Mouse (Mus musculus): ENCODE results near the gene Nelfcd. TPM values are rescaled to one million over a fixed set of nuclear protein-coding genes. Genes with fewer than 3 reads are reported as not detected.

Gene Nelfcd
- total and polyA plus RNA-seq, 3 experiments: 43.6 to 45.0 (median 44.9) TPM

DNA sequence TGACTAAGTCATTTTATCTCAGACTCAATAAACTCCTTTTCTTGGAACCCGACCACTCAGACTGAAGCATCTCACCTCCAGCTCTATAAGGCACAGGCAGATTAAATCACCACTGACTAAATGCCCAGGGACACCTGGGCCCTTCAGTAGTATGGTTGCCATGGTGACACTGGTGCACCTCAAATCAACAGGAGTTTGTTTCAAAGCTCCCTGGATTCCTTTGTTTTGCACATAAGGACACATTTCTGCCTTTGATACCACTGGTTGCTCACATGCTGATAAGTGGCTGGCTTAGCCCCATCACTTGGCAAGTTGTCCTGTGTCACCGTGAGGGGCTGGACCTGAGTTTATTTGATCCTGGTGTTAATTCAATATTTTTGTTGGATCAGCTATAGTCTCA lies 43.8 kb downstream of the Nelfcd start:
- H3K36me3 ChIP-seq (replicated peaks): peaks cover 53% of the 10 kb centered on the region
- ATAC-seq (ENCODE audit: extremely low read depth, insufficient number of reproducible peaks, low FRiP score, poor library complexity, severe bottlenecking) (no peak), DNase-seq (ENCODE audit: low spot score) (no peak)
- peaks cover 5% of the 10 kb centered on the region for H3K27me3 ChIP-seq (ENCODE audit: insufficient read depth, low read length)
- H3K4me3 ChIP-seq (ENCODE audit: low read depth, low read length): no peak overlapping the region
- TF ChIP-seq GATA2 (IDR thresholded peaks at IDR 0.05; ENCODE audit: borderline replicate concordance, low read depth, low read length) (no peak), CTCF (IDR thresholded peaks at IDR 0.05; ENCODE audit: low read depth, low read length) (no peak), POLR2AphosphoS5 (IDR thresholded peaks at IDR 0.05; ENCODE audit: insufficient replicate concordance, low read depth, low read length) (no peak), TAL1 (conservative IDR thresholded peaks at IDR 0.05; ENCODE audit: low read depth, low read length) (no peak), GATA1 (IDR thresholded peaks at IDR 0.05; ENCODE audit: borderline replicate concordance, low read length) (no peak)
- H3K4me1 ChIP-seq (ENCODE audit: insufficient read depth, low read depth, low read length): peaks cover 33% of the 10 kb centered on the region
- H3K9me3 ChIP-seq (replicated peaks): no peaks in the 10 kb centered on the region

DNA sequence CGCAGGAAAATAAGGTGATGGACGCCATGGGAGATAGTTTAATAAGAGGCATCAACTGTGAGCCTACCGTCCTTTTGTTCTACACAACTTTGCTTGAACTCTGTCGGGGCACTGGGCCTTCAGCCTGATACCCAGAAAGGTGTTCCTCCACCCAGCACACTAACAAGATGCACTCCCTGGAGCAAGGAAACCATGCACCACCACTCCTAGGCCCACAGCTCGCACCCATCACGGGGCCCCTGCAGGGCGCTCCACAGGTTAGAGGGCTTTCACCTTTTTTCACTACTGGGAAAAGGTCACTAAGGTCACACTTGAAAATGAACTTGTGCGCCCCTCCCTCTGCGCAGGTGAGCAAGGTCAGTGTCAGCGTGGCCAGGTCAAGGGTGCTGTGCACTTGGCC lies 47.8 kb downstream of the Nelfcd start:
- peaks cover 92% of the 10 kb centered on the region for H3K36me3 ChIP-seq (replicated peaks)
- DNase-seq (ENCODE audit: low spot score): no peak
- peak overlapping the region; percentile 79 for H3K4me3 ChIP-seq (ENCODE audit: low read depth, low read length)
- ATAC-seq (ENCODE audit: extremely low read depth, insufficient number of reproducible peaks, low FRiP score, poor library complexity, severe bottlenecking): no peak
- H3K9me3 ChIP-seq (replicated peaks): no peaks in the 10 kb centered on the region
- TF ChIP-seq GATA1 (IDR thresholded peaks at IDR 0.05; ENCODE audit: borderline replicate concordance, low read length): no peak
- TF ChIP-seq POLR2AphosphoS5 (IDR thresholded peaks at IDR 0.05; ENCODE audit: insufficient replicate concordance, low read depth, low read length): 0 out of 2 replicates have a peak, but pooled peaks have one; percentile 69
- TF ChIP-seq GATA2 (IDR thresholded peaks at IDR 0.05; ENCODE audit: borderline replicate concordance, low read depth, low read length): no peak
- TF ChIP-seq TAL1 (conservative IDR thresholded peaks at IDR 0.05; ENCODE audit: low read depth, low read length): no peak
- peaks cover 51% of the 10 kb centered on the region for H3K4me1 ChIP-seq (ENCODE audit: insufficient read depth, low read depth, low read length)
- H3K27me3 ChIP-seq (ENCODE audit: insufficient read depth, low read length): no peaks in the 10 kb centered on the region

DNA sequence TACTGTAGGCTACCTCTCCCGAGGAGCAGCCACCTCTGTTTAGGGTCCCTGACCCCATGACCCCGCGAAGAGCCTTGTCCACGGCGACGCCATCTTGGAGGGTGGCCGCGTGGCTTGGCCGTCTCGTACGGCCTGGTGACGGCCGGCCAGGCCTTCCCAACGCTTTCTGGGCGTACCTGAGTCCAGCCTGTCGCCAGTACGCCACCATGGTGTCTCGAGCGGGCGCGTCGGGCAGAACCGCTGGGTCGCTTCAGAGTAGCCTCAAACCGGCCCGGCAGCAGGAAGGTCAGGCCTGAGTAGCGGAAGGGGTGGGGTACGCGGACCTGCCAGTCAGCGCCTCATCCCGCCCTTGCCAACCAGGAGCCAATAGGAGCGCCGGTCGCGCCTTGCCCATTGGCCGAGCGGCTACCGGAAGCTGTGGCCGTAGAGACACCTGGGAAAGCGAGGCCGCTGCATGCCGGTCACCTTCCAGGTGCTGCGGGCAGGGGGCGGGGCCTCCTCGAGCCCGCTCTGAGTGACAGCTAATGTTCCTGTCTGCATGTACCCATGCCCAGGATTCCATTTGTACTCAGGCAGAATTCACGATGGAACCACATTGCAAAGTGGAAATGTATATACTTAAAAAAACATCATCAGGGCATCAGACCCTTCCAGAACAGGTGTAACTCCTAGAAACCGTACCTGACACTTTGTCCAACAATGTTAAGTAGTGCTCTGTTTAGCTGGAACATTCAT lies 48.4 kb downstream of the Nelfcd start, which contains the start of gene Atp5e:
TSS of gene Atp5e (minus strand) at position 317 of the 735 bp plus-strand sequence.
- H3K9me3 ChIP-seq (replicated peaks): no peaks in the 10 kb centered on the region
- ATAC-seq (ENCODE audit: extremely low read depth, insufficient number of reproducible peaks, low FRiP score, poor library complexity, severe bottlenecking) (peak; percentile 99), DNase-seq (ENCODE audit: low spot score) (peak; percentile 96)
- peak within 1 kb of the TSS; percentile 79 for H3K4me3 ChIP-seq (ENCODE audit: low read depth, low read length)
- peaks cover 95% of the 10 kb centered on the region for H3K36me3 ChIP-seq (replicated peaks)
- H3K27me3 ChIP-seq (ENCODE audit: insufficient read depth, low read length): no peaks in the 10 kb centered on the region
- TF ChIP-seq GATA1 (IDR thresholded peaks at IDR 0.05; ENCODE audit: borderline replicate concordance, low read length) (no peak), POLR2AphosphoS5 (IDR thresholded peaks at IDR 0.05; ENCODE audit: insufficient replicate concordance, low read depth, low read length) (no peak), GATA2 (IDR thresholded peaks at IDR 0.05; ENCODE audit: borderline replicate concordance, low read depth, low read length) (no peak), TAL1 (conservative IDR thresholded peaks at IDR 0.05; ENCODE audit: low read depth, low read length) (no peak), CTCF (IDR thresholded peaks at IDR 0.05; ENCODE audit: low read depth, low read length) (no peak)
- peaks cover 57% of the 10 kb centered on the region for H3K4me1 ChIP-seq (ENCODE audit: insufficient read depth, low read depth, low read length)

DNA sequence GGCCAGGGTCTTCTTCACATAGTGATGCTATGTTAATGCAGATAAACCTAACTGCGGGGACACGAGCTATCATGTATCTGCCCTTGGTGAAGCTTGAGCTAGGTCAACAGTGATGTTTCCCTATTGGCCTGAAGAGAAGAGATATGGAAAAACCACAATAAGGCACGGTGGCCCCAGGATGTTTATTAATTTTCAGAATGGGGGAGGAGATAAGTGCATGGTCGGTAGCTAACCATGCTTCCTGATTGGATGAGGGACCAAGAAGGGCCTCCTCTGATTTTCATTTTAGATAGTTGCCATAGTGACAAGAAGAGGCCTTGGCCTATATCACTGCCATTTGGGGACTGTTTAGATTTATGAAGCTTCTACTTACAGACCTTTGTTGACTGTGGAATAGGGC lies 54.7 kb downstream of the Nelfcd start:
- Histone ChIP-seq H3K9me3 (replicated peaks) (no peaks in the 10 kb centered on the region), H3K4me3 (ENCODE audit: low read depth, low read length) (peak overlapping the region; percentile 40; the same call in 1 of the 2 replicates), H3K36me3 (replicated peaks) (peaks cover 65% of the 10 kb centered on the region), H3K27me3 (ENCODE audit: insufficient read depth, low read length) (no peaks in the 10 kb centered on the region), H3K4me1 (ENCODE audit: insufficient read depth, low read depth, low read length) (peaks cover 66% of the 10 kb centered on the region)
- ATAC-seq (ENCODE audit: extremely low read depth, insufficient number of reproducible peaks, low FRiP score, poor library complexity, severe bottlenecking) (peak; percentile 77), DNase-seq (ENCODE audit: low spot score) (peak; percentile 74)
- no peak for TF ChIP-seq GATA1 (IDR thresholded peaks at IDR 0.05; ENCODE audit: borderline replicate concordance, low read length)
- no peak for TF ChIP-seq POLR2AphosphoS5 (IDR thresholded peaks at IDR 0.05; ENCODE audit: insufficient replicate concordance, low read depth, low read length)
- TF ChIP-seq GATA2 (IDR thresholded peaks at IDR 0.05; ENCODE audit: borderline replicate concordance, low read depth, low read length): no peak
- peak; percentile 53 for TF ChIP-seq TAL1 (conservative IDR thresholded peaks at IDR 0.05; ENCODE audit: low read depth, low read length)

DNA sequence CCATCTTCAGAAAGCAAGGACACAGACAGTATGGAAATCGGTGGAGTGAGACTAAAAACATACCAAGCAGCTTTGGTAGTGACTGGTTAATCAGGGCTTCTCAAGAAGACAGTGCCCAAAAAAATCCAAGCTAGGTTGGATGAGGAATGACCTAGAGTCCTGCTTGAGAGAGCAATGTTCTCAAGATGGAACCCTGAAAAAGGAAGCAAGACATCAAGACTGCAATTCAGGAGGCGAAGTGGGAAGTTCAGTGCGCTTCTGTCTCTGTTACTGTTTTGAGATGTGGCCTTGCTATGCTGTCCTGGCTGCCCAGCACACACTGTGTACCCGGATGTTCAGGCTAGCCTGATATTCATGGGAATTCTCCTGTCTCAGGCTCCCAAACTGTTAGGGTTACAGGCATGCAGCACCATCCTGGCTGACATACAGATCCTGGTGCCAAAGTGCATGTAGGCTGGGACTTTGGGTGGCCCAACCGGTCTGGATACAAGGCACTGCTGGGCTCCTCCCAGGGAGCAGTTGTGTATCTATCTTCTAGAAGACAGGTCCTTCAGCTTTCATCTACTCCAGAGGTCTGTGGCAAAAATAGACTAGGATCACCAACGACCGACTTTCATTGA lies 55.3 kb downstream of the Nelfcd start:
- Histone ChIP-seq H3K9me3 (replicated peaks) (no peaks in the 10 kb centered on the region), H3K4me3 (ENCODE audit: low read depth, low read length) (peak overlapping the region; percentile 62; the same call in 1 of the 2 replicates), H3K36me3 (replicated peaks) (peaks cover 60% of the 10 kb centered on the region), H3K4me1 (ENCODE audit: insufficient read depth, low read depth, low read length) (peaks cover 63% of the 10 kb centered on the region), H3K27me3 (ENCODE audit: insufficient read depth, low read length) (no peaks in the 10 kb centered on the region)
- DNase-seq (ENCODE audit: low spot score) (no peak), ATAC-seq (ENCODE audit: extremely low read depth, insufficient number of reproducible peaks, low FRiP score, poor library complexity, severe bottlenecking) (no peak)
- no peak for TF ChIP-seq POLR2AphosphoS5 (IDR thresholded peaks at IDR 0.05; ENCODE audit: insufficient replicate concordance, low read depth, low read length)

DNA sequence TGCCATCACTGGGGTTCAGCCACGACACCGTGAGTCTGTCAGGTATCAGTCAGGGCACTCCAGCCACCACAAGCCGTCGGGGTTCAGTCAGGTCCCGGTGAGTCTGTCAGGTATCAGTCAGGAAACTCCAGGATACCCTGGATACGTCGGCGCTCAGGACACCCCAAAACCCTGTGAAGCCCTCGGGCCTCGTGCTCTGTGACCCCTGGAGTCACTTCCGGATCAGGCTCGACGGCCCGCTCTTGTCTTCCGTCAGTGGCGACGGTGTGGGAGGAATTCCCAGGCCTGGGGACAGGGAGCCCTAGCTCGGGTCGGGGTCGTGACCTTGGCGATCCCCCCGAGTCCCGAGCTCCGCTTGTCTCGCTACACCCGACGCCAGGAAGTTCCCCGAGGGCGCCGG lies 56.8 kb downstream of the Nelfcd start:
- Histone ChIP-seq H3K4me3 (ENCODE audit: low read depth, low read length) (peak overlapping the region; percentile 80), H3K27me3 (ENCODE audit: insufficient read depth, low read length) (peaks cover 3% of the 10 kb centered on the region; the same call in 1 of the 2 replicates), H3K36me3 (replicated peaks) (peaks cover 45% of the 10 kb centered on the region), H3K9me3 (replicated peaks) (no peaks in the 10 kb centered on the region), H3K4me1 (ENCODE audit: insufficient read depth, low read depth, low read length) (peaks cover 55% of the 10 kb centered on the region)
- DNase-seq (ENCODE audit: low spot score) (peak; percentile 38), ATAC-seq (ENCODE audit: extremely low read depth, insufficient number of reproducible peaks, low FRiP score, poor library complexity, severe bottlenecking) (no peak)
- no peak for TF ChIP-seq GATA1 (IDR thresholded peaks at IDR 0.05; ENCODE audit: borderline replicate concordance, low read length)
- TF ChIP-seq GATA2 (IDR thresholded peaks at IDR 0.05; ENCODE audit: borderline replicate concordance, low read depth, low read length): no peak
- TF ChIP-seq POLR2AphosphoS5 (IDR thresholded peaks at IDR 0.05; ENCODE audit: insufficient replicate concordance, low read depth, low read length): no peak
- TF ChIP-seq CTCF (IDR thresholded peaks at IDR 0.05; ENCODE audit: low read depth, low read length): no peak
- TF ChIP-seq TAL1 (conservative IDR thresholded peaks at IDR 0.05; ENCODE audit: low read depth, low read length): no peak
